Mouse (Mus musculus): Measurements from ENCODE around the gene Wap. TPM values are rescaled to one million over a fixed set of nuclear protein-coding genes. Genes with fewer than 3 reads are reported as not detected.
"Not testable (repeated sequence)": the region's sequence is repeated elsewhere in the genome, so short reads cannot be mapped to it uniquely, and the experiment has no call there.

The Wap gene
- not detected in 2 replicates for total RNA-seq (2021)
- long read RNA-seq: 0 reads

- DNase-seq: no peak
Measured at GRCm38 (mm10) chr11:6638537-6638936, at the start of gene Wap. TSS of gene Wap (minus strand) at chr11:6638637.

GRCm38 (mm10) chr11:6684741-6685140 is 46.3 kb upstream of the Wap start:
- DNase-seq: no peak

- peak; percentile 62 for DNase-seq
Measured at GRCm38 (mm10) chr11:6680397-6680818, 42.0 kb upstream of the Wap start.

- DNase-seq: no peak
Measured at GRCm38 (mm10) chr11:6679694-6680396, 41.4 kb upstream of the Wap start.

GRCm38 (mm10) chr11:6677530-6677929 is 39.1 kb upstream of the Wap start:
- DNase-seq: peak; percentile 46

GRCm38 (mm10) chr11:6676641-6677040 is 38.2 kb upstream of the Wap start:
- no peak for DNase-seq

GRCm38 (mm10) chr11:6675402-6675801 is 37.0 kb upstream of the Wap start:
- no peak for DNase-seq

GRCm38 (mm10) chr11:6674701-6675100 is 36.3 kb upstream of the Wap start:
- DNase-seq: no peak

- no peak for DNase-seq
Measured at GRCm38 (mm10) chr11:6670826-6671225, 32.4 kb upstream of the Wap start.

- DNase-seq: no peak
Measured at GRCm38 (mm10) chr11:6670044-6670443, 31.6 kb upstream of the Wap start.

GRCm38 (mm10) chr11:6669041-6669440 is 30.6 kb upstream of the Wap start:
- no peak for DNase-seq

GRCm38 (mm10) chr11:6666634-6667033 is 28.2 kb upstream of the Wap start:
- DNase-seq: no peak

GRCm38 (mm10) chr11:6661206-6661605 is 22.8 kb upstream of the Wap start:
- no peak for DNase-seq

- DNase-seq: peak; percentile 66
Measured at GRCm38 (mm10) chr11:6658271-6658670, 19.8 kb upstream of the Wap start, which contains the start of gene Ramp3. TSS of gene Ramp3 (plus strand) at chr11:6658521.

GRCm38 (mm10) chr11:6654903-6655302 is 16.5 kb upstream of the Wap start:
- DNase-seq: peak; percentile 78

- DNase-seq: not testable (repeated sequence)
Measured at GRCm38 (mm10) chr11:6652978-6653377, 14.5 kb upstream of the Wap start.

- no peak for DNase-seq
Measured at GRCm38 (mm10) chr11:6650519-6650918, 12.1 kb upstream of the Wap start.

GRCm38 (mm10) chr11:6647831-6648724 is 9.6 kb upstream of the Wap start:
- no peak for DNase-seq

GRCm38 (mm10) chr11:6644566-6644965 is 6.1 kb upstream of the Wap start:
- no peak for DNase-seq

- no peak for DNase-seq
Measured at GRCm38 (mm10) chr11:6639072-6639471, 635 bp upstream of the Wap start.

- no peak for DNase-seq
Measured at GRCm38 (mm10) chr11:6636150-6636549, 2.3 kb downstream of the Wap start.

- DNase-seq: no peak
Measured at GRCm38 (mm10) chr11:6629655-6630054, 8.8 kb downstream of the Wap start.

GRCm38 (mm10) chr11:6628568-6628967 is 9.9 kb downstream of the Wap start:
- DNase-seq: peak; percentile 65
